ENCODE assay signal across 8 mouse cellular contexts in genomic region chr8:84834002-84834865, GRCm38 (mm10). TPM values are rescaled to one million over a fixed set of nuclear protein-coding genes. Genes with fewer than 3 reads are reported as not detected.
DNase-seq lines count a peak whose midpoint lies in the region; ATAC-seq and TF ChIP-seq lines count a peak whose summit lies in the region.

No protein-coding gene starts in this region.

- TF ChIP-seq EP300 in heart, postnatal 0 days (IDR thresholded peaks at IDR 0.05; ENCODE audit: low read depth) = 0 out of 2 replicates have a peak, but pooled peaks have one; percentile 15
- TF ChIP-seq EP300 in MEL (IDR thresholded peaks at IDR 0.05; ENCODE audit: low read depth in 1 of 2, low read length in 2 of 2) = no peak

- intact Hi-C loops in heart, postnatal 25 days (cut with DNase I) = no loop called here

- TF ChIP-seq POLR2A in MEL (IDR thresholded peaks at IDR 0.05; ENCODE audit: control insufficient read depth in 1 of 2, insufficient read depth in 1 of 2, low read depth in 1 of 2, low read length in 2 of 2, poor library complexity in 1 of 2) = 0 out of 4 replicates have a peak, but pooled peaks of 1 of the 2 experiments have one; percentile 16

- no peak for ATAC-seq in heart, postnatal 0 days (ENCODE audit: insufficient read depth, low read depth)
- peak; percentile 62 for ATAC-seq in forebrain, embryonic 15.5 days (replicated peaks)
- no peak for ATAC-seq in megakaryocyte, adult 5-6 weeks (ENCODE audit: poor library complexity, severe bottlenecking)

- peaks cover 52% of the 10 kb centered on the region for H3K36me3 ChIP-seq in heart, postnatal 0 days (replicated peaks; ENCODE audit: control insufficient read depth, insufficient read depth, low read length)
- H3K36me3 ChIP-seq in MEL (ENCODE audit: control insufficient read depth in 1 of 2, insufficient read depth in 2 of 2, low read length in 2 of 2) = peaks cover 2 to 26% of the 10 kb centered on the region in 2 experiments; a peak in 3 of 4 replicates
- peaks cover 41% of the 10 kb centered on the region for H3K36me3 ChIP-seq in forebrain, embryonic 15.5 days
- H3K36me3 ChIP-seq in midbrain, embryonic 10.5 days = peaks cover 59% of the 10 kb centered on the region

- no peak overlapping the region for H3K4me3 ChIP-seq in heart, postnatal 0 days (ENCODE audit: low read depth, low read length)
- no peak overlapping the region for H3K4me3 ChIP-seq in MEL (ENCODE audit: control insufficient read depth in 1 of 2, insufficient read depth in 1 of 2, low read depth in 2 of 2, low read length in 2 of 2)
- no peak overlapping the region for H3K4me3 ChIP-seq in forebrain, embryonic 15.5 days
- peak overlapping the region; percentile 99 for H3K4me3 ChIP-seq in midbrain, embryonic 10.5 days

- no peak overlapping the region for H3K27ac ChIP-seq in heart, postnatal 0 days (ENCODE audit: low read depth)
- H3K27ac ChIP-seq in MEL (ENCODE audit: control insufficient read depth, low read depth, low read length) = no peak overlapping the region
- H3K27ac ChIP-seq in forebrain, embryonic 15.5 days (replicated peaks) = peak overlapping the region; percentile 94
- H3K27ac ChIP-seq in midbrain, embryonic 10.5 days (replicated peaks) = no peak overlapping the region

- no peaks in the 10 kb centered on the region for H3K9me3 ChIP-seq in heart, postnatal 0 days (replicated peaks; ENCODE audit: control insufficient read depth, low read length)
- H3K9me3 ChIP-seq in MEL (replicated peaks; ENCODE audit: insufficient read depth, low read length) = no peaks in the 10 kb centered on the region
- H3K9me3 ChIP-seq in forebrain, embryonic 15.5 days = no peaks in the 10 kb centered on the region
- no peaks in the 10 kb centered on the region; the same call in 1 of the 2 replicates for H3K9me3 ChIP-seq in midbrain, embryonic 10.5 days (replicated peaks)

- no peak for TF ChIP-seq RAD21 in MEL (IDR thresholded peaks at IDR 0.05; ENCODE audit: low read depth, low read length)

- no peaks in the 10 kb centered on the region for H3K27me3 ChIP-seq in heart, postnatal 0 days (ENCODE audit: control insufficient read depth, insufficient read depth, low read length)
- H3K27me3 ChIP-seq in MEL (ENCODE audit: control insufficient read depth in 1 of 2, insufficient read depth in 2 of 2, low read length in 2 of 2) = no peaks in the 10 kb centered on the region
- H3K27me3 ChIP-seq in forebrain, embryonic 15.5 days = no peaks in the 10 kb centered on the region
- H3K27me3 ChIP-seq in midbrain, embryonic 10.5 days (ENCODE audit: low read depth, poor library complexity, severe bottlenecking) = no peaks in the 10 kb centered on the region

- no peak for TF ChIP-seq CTCF in heart, postnatal 0 days (IDR thresholded peaks at IDR 0.05; ENCODE audit: low read depth)
- TF ChIP-seq CTCF in MEL (IDR thresholded peaks at IDR 0.05 in 2 of 3, conservative IDR thresholded peaks at IDR 0.05 in 1 of 3; ENCODE audit: control insufficient read depth in 1 of 3, insufficient read depth in 1 of 3, low read depth in 2 of 3, low read length in 3 of 3, poor library complexity in 1 of 3, severe bottlenecking in 1 of 3) = no peak

- peaks cover 14% of the 10 kb centered on the region for H3K79me2 ChIP-seq in MEL (ENCODE audit: control insufficient read depth, insufficient read depth, low read length, poor library complexity)

- H3K4me1 ChIP-seq in heart, postnatal 0 days (ENCODE audit: control insufficient read depth, insufficient read depth) = peaks cover 8% of the 10 kb centered on the region
- H3K4me1 ChIP-seq in MEL (ENCODE audit: control insufficient read depth in 1 of 2, insufficient read depth in 2 of 2, low read length in 2 of 2) = peaks cover 3 to 15% of the 10 kb centered on the region in 2 experiments
- H3K4me1 ChIP-seq in forebrain, embryonic 15.5 days = peaks cover 46% of the 10 kb centered on the region
- peaks cover 32% of the 10 kb centered on the region for H3K4me1 ChIP-seq in midbrain, embryonic 10.5 days

- WGBS in heart, postnatal 0 days = 83% methylated on average over 19 of the region's 19 CpGs
- 65% methylated on average over 19 of the region's 19 CpGs for WGBS in forebrain, embryonic 15.5 days
- WGBS in midbrain, embryonic 10.5 days = 90% methylated on average over 19 of the region's 19 CpGs

- no peak overlapping the region for H3K9ac ChIP-seq in heart, postnatal 0 days (replicated peaks; ENCODE audit: low read depth, low read length)
- H3K9ac ChIP-seq in MEL (ENCODE audit: control insufficient read depth, low read depth, low read length, poor library complexity, severe bottlenecking) = no peak overlapping the region
- H3K9ac ChIP-seq in forebrain, embryonic 15.5 days (replicated peaks) = no peak overlapping the region

- no peak for DNase-seq in heart, postnatal 0 days (ENCODE audit: low spot score)
- DNase-seq in heart, postnatal 25 days (ENCODE audit: low spot score) = no peak
- no peak for DNase-seq in MEL (ENCODE audit: low read depth, low spot score)
- DNase-seq in midbrain, embryonic 10.5 days (ENCODE audit: low spot score) = no peak
- no peak for DNase-seq in thymus, postnatal 10 days (ENCODE audit: low spot score in 2 of 2)
- DNase-seq in layer of hippocampus, postnatal 36 days = no peak

- no peak overlapping the region for H3K4me2 ChIP-seq in heart, postnatal 0 days (ENCODE audit: low read depth, low read length)
- no peak overlapping the region for H3K4me2 ChIP-seq in forebrain, embryonic 15.5 days (replicated peaks)

RNA-seq across cellular contexts. Expression of gene Gadd45gip1, which starts 2.9 kb away (rescaled TPM):
- 47.1 and 49.8 TPM in 2 replicates for total RNA-seq in heart, postnatal 0 days (2014; rRNA removed; ENCODE audit: low replicate concordance)
- 48.1 and 50.0 TPM in 2 replicates for polyA plus RNA-seq in heart, postnatal 0 days (2015; fragmentation: Nextera tagmentation; extraction: Ambion mirVana)
- total RNA-seq in heart, postnatal 25 days (2021) = 10 to 100 TPM; 28.9 to 30.0 TPM
- total RNA-seq in MEL (2012; rRNA removed) = 47.5 and 51.8 TPM in 2 replicates
- polyA plus RNA-seq in MEL (2012; ENCODE audit: insufficient read depth in 1 of 2, insufficient read length in 2 of 2, low read depth in 1 of 2, low replicate concordance in 2 of 2, missing spikeins in 1 of 2) = 10 to 100 TPM in 1 of 2 experiments, not detected in 1; 62.9 TPM
- 36.3 and 39.9 TPM in 2 replicates for polyA plus RNA-seq in forebrain, embryonic 15.5 days (2015; fragmentation: Nextera tagmentation; extraction: Ambion mirVana)
- polyA plus RNA-seq in midbrain, embryonic 10.5 days (2016; fragmentation: Nextera tagmentation; extraction: Ambion mirVana) = 46.3 and 47.2 TPM in 2 replicates
- 6.3 and 6.6 TPM in 2 replicates for total RNA-seq in megakaryocyte, adult 5-6 weeks (2015)
- 13.9 and 20.5 TPM in 2 replicates for total RNA-seq in megakaryocyte, adult 5-6 weeks (2017)
- total RNA-seq in layer of hippocampus, postnatal 36 days (2021) = 10 to 100 TPM; 23.2 to 25.7 TPM

RNA-seq across cellular contexts. Expression of gene Rad23a, which starts 6.2 kb away (rescaled TPM):
- total RNA-seq in heart, postnatal 0 days (2014; rRNA removed; ENCODE audit: low replicate concordance) = 89.2 and 126 TPM in 2 replicates
- 111 and 125 TPM in 2 replicates for polyA plus RNA-seq in heart, postnatal 0 days (2015; fragmentation: Nextera tagmentation; extraction: Ambion mirVana)
- 10 to 100 TPM; 80.8 to 81.1 TPM for total RNA-seq in heart, postnatal 25 days (2021)
- 62.6 and 66.7 TPM in 2 replicates for total RNA-seq in MEL (2012; rRNA removed)
- 100 to 1,000 TPM in 1 of 2 experiments, not detected in 1; 155 TPM for polyA plus RNA-seq in MEL (2012; ENCODE audit: insufficient read depth in 1 of 2, insufficient read length in 2 of 2, low read depth in 1 of 2, low replicate concordance in 2 of 2, missing spikeins in 1 of 2)
- polyA plus RNA-seq in forebrain, embryonic 15.5 days (2015; fragmentation: Nextera tagmentation; extraction: Ambion mirVana) = 82.1 and 85.1 TPM in 2 replicates
- polyA plus RNA-seq in midbrain, embryonic 10.5 days (2016; fragmentation: Nextera tagmentation; extraction: Ambion mirVana) = 124 and 131 TPM in 2 replicates
- 35.6 and 36.9 TPM in 2 replicates for total RNA-seq in megakaryocyte, adult 5-6 weeks (2015)
- 27.6 and 29.5 TPM in 2 replicates for total RNA-seq in megakaryocyte, adult 5-6 weeks (2017)
- 10 to 100 TPM; 67.9 to 68.5 TPM for total RNA-seq in layer of hippocampus, postnatal 36 days (2021)

RNA-seq across cellular contexts. Expression of gene Dand5, which starts 11.6 kb away (rescaled TPM):
- 2.1 and 15.4 TPM in 2 replicates for total RNA-seq in heart, postnatal 0 days (2014; rRNA removed; ENCODE audit: low replicate concordance)
- 6.2 and 8.0 TPM in 2 replicates for polyA plus RNA-seq in heart, postnatal 0 days (2015; fragmentation: Nextera tagmentation; extraction: Ambion mirVana)
- total RNA-seq in heart, postnatal 25 days (2021) = 10 to 100 TPM in 1 of 2 experiments, 1 to 10 TPM in 1; 9.6 to 10.3 TPM
- total RNA-seq in MEL (2012; rRNA removed) = 1.4 and 1.7 TPM in 2 replicates
- polyA plus RNA-seq in MEL (2012; ENCODE audit: insufficient read depth in 1 of 2, insufficient read length in 2 of 2, low read depth in 1 of 2, low replicate concordance in 2 of 2, missing spikeins in 1 of 2) = 1 to 10 TPM in 1 of 2 experiments, not detected in 1; 2.2 TPM
- polyA plus RNA-seq in forebrain, embryonic 15.5 days (2015; fragmentation: Nextera tagmentation; extraction: Ambion mirVana) = 8.1 and 8.9 TPM in 2 replicates
- 2.9 and 5.3 TPM in 2 replicates for polyA plus RNA-seq in midbrain, embryonic 10.5 days (2016; fragmentation: Nextera tagmentation; extraction: Ambion mirVana)
- 1.4 and 2.6 TPM in 2 replicates for total RNA-seq in megakaryocyte, adult 5-6 weeks (2015)
- total RNA-seq in megakaryocyte, adult 5-6 weeks (2017) = 0.28 and 4.4 TPM in 2 replicates
- total RNA-seq in layer of hippocampus, postnatal 36 days (2021) = 10 to 100 TPM in 1 of 2 experiments, 1 to 10 TPM in 1; 9.4 to 10.5 TPM

RNA-seq across cellular contexts. Expression of gene Calr, which starts 12.5 kb away (rescaled TPM):
- total RNA-seq in heart, postnatal 0 days (2014; rRNA removed; ENCODE audit: low replicate concordance) = 211 and 235 TPM in 2 replicates
- 201 and 266 TPM in 2 replicates for polyA plus RNA-seq in heart, postnatal 0 days (2015; fragmentation: Nextera tagmentation; extraction: Ambion mirVana)
- total RNA-seq in heart, postnatal 25 days (2021) = 100 to 1,000 TPM; 365 to 441 TPM
- total RNA-seq in MEL (2012; rRNA removed) = 550 and 567 TPM in 2 replicates
- 1,000 to 10,000 TPM in 1 of 2 experiments, not detected in 1; 1,110 TPM for polyA plus RNA-seq in MEL (2012; ENCODE audit: insufficient read depth in 1 of 2, insufficient read length in 2 of 2, low read depth in 1 of 2, low replicate concordance in 2 of 2, missing spikeins in 1 of 2)
- 559 and 575 TPM in 2 replicates for polyA plus RNA-seq in forebrain, embryonic 15.5 days (2015; fragmentation: Nextera tagmentation; extraction: Ambion mirVana)
- polyA plus RNA-seq in midbrain, embryonic 10.5 days (2016; fragmentation: Nextera tagmentation; extraction: Ambion mirVana) = 723 and 798 TPM in 2 replicates
- 163 and 187 TPM in 2 replicates for total RNA-seq in megakaryocyte, adult 5-6 weeks (2015)
- total RNA-seq in megakaryocyte, adult 5-6 weeks (2017) = 821 and 830 TPM in 2 replicates
- total RNA-seq in layer of hippocampus, postnatal 36 days (2021) = 100 to 1,000 TPM; 557 to 631 TPM

RNA-seq across cellular contexts. Expression of gene Farsa, which starts 22.6 kb away (rescaled TPM):
- 38.6 and 40.0 TPM in 2 replicates for total RNA-seq in heart, postnatal 0 days (2014; rRNA removed; ENCODE audit: low replicate concordance)
- polyA plus RNA-seq in heart, postnatal 0 days (2015; fragmentation: Nextera tagmentation; extraction: Ambion mirVana) = 36.3 and 38.3 TPM in 2 replicates
- 10 to 100 TPM; 24.7 to 25.5 TPM for total RNA-seq in heart, postnatal 25 days (2021)
- total RNA-seq in MEL (2012; rRNA removed) = 205 and 245 TPM in 2 replicates
- 100 to 1,000 TPM; 152 to 295 TPM for polyA plus RNA-seq in MEL (2012; ENCODE audit: insufficient read depth in 1 of 2, insufficient read length in 2 of 2, low read depth in 1 of 2, low replicate concordance in 2 of 2, missing spikeins in 1 of 2)
- 122 and 127 TPM in 2 replicates for polyA plus RNA-seq in forebrain, embryonic 15.5 days (2015; fragmentation: Nextera tagmentation; extraction: Ambion mirVana)
- polyA plus RNA-seq in midbrain, embryonic 10.5 days (2016; fragmentation: Nextera tagmentation; extraction: Ambion mirVana) = 133 and 139 TPM in 2 replicates
- total RNA-seq in megakaryocyte, adult 5-6 weeks (2015) = 11.6 and 17.3 TPM in 2 replicates
- 49.7 and 53.4 TPM in 2 replicates for total RNA-seq in megakaryocyte, adult 5-6 weeks (2017)
- 10 to 100 TPM; 51.2 to 52.7 TPM for total RNA-seq in layer of hippocampus, postnatal 36 days (2021)
